Mouse (Mus musculus): ENCODE measurements around the gene Olfr1053.
"Not testable (repeated sequence)": the region's sequence is repeated elsewhere in the genome, so short reads cannot be mapped to it uniquely, and the experiment has no call there.

Olfr1053 gene

DNA sequence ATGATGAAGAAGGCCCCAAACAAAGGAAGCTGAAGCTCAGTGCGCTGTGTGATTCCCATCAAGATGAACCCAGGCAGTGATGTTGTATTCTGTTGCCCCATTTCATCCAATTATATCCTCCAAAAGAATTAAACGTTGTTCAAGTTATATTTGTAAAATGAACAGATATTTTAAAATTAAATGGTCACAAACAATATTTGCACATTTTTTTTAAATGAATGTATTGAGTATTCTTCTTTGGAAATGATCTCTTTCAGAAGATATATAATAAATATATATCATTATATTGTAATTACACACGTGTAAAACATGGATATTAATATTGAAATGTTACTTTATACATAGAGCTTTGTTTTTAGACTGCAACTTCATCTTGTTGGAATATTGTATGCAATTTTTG is at the start of gene Olfr1053:
Gene Olfr1053, minus strand, starts transcription at position 101 of the 400 bp plus-strand sequence.
- no peak for DNase-seq (ENCODE audit: low spot score)

DNA sequence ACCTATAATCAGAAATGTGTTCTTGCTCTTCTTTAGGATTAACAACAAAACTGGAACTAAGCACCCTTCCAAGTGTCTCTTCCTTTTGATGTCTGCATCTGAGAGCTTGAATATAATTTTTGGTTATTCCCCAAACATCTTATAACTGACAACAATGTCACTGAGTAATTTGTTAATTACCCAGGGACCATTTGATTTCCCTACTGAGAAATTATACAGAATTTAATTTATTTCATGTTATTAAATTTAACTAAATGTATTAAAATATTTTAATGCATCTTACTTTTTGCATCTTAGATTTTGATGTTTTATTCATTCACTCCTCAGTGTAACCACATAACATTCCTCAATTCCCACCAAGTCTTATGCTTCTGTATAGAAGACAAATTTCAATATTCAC is 47.3 kb upstream of the Olfr1053 start, which contains the start of gene Olfr1056:
Gene Olfr1056, minus strand, starts transcription at position 101 of the 400 bp plus-strand sequence.
- DNase-seq (ENCODE audit: low spot score) = no peak

DNA sequence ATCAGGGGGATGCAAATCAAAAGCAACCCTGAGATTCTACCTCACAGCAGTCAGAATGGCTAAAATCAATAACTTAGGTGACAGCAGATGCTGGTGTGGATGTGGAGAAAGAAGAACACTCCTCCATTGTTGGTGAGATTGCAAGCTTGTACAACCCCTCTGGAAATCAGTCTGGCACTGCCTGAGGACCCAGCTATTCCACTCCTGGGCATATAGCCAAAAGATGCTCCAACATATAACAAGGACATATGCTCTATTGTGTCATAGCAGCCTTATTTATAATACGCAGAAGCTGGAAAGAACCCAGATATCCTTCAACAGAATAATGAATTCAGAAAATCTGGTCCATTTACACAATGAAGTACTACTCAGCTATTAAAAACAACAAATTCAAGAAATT is 36.7 kb upstream of the Olfr1053 start:
- not testable (repeated sequence) for DNase-seq (ENCODE audit: low spot score)

DNA sequence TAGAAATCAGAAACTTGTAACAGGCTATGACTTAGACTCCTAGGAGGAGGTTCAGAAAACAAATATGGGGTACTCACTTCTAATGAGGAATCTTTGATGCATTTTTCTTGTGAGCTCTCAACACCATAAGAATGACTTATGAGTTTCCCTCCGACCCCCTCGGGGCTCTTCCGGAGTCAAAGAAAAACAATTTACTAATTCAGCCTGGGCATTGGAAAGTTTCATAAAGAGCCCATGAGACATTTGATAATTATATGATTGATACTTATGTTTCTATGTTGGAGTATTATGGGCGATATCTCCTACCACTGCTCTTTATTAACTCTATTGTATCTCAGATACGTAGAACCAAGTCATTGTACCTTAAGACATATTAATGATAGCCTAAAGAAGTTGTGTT is 35.1 kb upstream of the Olfr1053 start, which contains the start of gene Olfr1055:
Gene Olfr1055, minus strand, starts transcription at position 101 of the 400 bp plus-strand sequence.
- no peak for DNase-seq (ENCODE audit: low spot score)

DNA sequence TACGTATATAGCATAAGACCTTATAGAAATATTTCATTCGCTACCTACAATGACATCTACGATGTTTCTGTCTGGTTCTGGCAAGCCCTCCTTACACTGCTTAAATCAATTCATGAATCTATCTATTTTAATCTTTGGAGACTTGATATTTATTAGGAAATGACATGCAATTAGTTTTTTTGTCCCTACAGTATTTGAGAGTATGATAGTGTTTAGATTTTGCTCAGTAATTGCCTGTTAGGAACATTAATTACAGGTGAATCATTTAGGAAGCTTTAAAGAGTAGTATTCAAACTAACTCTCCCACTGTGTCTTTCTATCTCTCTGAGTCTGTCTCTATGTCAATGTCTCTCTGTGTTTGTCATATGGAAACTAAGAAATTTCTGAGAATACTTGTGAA is 20.2 kb upstream of the Olfr1053 start, which contains the start of gene Olfr1054:
Gene Olfr1054, minus strand, starts transcription at position 101 of the 400 bp plus-strand sequence.
- no peak for DNase-seq (ENCODE audit: low spot score)

DNA sequence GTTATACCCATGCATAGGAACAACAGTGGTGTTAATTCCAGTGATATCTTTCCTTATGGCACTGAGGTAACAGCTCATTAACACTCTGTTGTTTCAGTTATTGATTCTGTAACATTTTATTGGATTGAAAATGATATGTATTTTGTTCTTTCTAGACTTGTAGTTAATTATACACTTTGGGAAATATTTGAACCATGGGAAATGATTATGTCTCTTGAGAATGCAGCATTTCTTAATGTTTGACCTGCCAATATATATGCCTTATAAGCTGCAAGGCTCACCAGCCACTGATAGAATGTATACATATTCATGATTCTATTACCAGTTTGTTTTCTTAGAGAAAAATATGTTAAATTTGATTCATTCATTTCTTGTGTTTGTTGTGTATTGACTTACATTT is 22.9 kb downstream of the Olfr1053 start, which contains the start of gene Olfr1052:
Gene Olfr1052, plus strand, starts transcription at position 301 of the 400 bp plus-strand sequence.
- DNase-seq (ENCODE audit: low spot score) = no peak

DNA sequence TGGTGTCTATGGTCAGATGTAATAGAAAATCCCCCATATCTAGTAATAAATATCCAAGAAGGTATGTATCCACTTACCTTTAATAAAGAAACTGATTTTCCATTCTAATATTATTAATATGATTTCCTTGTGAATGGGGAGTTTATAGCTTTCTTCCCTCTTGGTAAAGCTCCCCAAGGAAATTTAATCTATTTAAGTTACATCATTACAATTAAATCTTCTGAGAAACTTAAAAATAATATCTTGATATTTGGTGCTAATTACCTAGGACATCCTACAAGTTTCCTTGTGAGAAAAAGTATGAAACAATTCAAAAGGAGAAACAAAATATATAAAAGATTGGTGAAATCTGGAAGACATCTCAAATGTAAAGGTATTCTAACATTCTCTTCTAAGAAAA is 36.1 kb downstream of the Olfr1053 start, which contains the start of gene Olfr1051:
Gene Olfr1051, minus strand, starts transcription at position 101 of the 400 bp plus-strand sequence.
- not testable (repeated sequence) for DNase-seq (ENCODE audit: low spot score)

Data from T-cell, adult 2 months (primary cell).